Comparison of ENCODE assay signal across 8 mouse cellular contexts in the genomic region with DNA sequence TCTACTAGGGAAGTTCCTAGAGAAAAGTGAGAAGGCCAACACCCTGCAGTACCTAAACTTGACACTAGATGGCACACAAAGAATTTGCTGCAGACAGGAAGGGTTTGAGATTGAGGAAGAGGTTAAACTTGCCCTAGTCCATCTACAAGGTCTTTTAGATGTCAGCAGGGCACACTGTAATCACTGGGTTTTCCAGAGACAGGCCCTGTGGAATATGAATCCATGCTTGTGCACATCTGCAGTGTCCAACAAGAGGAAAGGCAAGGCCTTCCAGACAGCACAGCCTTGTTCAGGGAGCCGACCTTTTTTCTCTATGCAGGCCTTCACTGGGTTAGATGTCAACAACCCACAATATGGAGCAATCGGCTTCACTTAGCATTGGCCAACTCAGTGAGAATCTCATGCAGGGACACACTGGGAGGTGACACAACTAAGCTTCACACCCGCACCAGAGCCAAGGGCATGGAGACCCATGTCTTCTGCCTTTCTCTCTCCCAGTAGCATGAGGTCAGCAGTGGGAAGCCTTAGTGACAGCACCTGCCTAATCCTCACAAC. TPM values are rescaled to one million over a fixed set of nuclear protein-coding genes. Genes with fewer than 3 reads are reported as not detected.
A peak's percentile ranks its signal among the peaks of the same experiment; 100 is the strongest.
DNase-seq lines count a peak whose midpoint lies in the region; ATAC-seq and TF ChIP-seq lines count a peak whose summit lies in the region.

No protein-coding gene starts in this region.

- H3K4me1 ChIP-seq in bone marrow macrophage, adult 2 months (ENCODE audit: control insufficient read depth, insufficient read depth, low read length), result peaks cover 45% of the 10 kb centered on the region
- peaks cover 18% of the 10 kb centered on the region for H3K4me1 ChIP-seq in embryonic fibroblast, embryonic 13.5 days (ENCODE audit: control insufficient read depth, insufficient read depth, low read length)
- H3K4me1 ChIP-seq in limb, embryonic 11.5 days (ENCODE audit: control insufficient read depth, insufficient read depth, low read length), result no peaks in the 10 kb centered on the region
- H3K4me1 ChIP-seq in midbrain, embryonic 15.5 days, result 0 out of 2 replicates have a peak, but pooled peaks cover 4% of the 10 kb centered on the region

- peak; percentile 70 to 77; a peak in 3 of 4 replicates for ATAC-seq in hematopoietic stem cell, adult 5-6 weeks (replicated peaks in 1 of 2; ENCODE audit: insufficient read depth in 1 of 2, low FRiP score in 2 of 2, low TSS enrichment in 1 of 2, low read depth in 1 of 2, poor library complexity in 2 of 2, severe bottlenecking in 2 of 2)
- no peak for ATAC-seq in limb, embryonic 11.5 days (ENCODE audit: insufficient number of reproducible peaks, low FRiP score, low TSS enrichment, low read depth)
- ATAC-seq in midbrain, embryonic 15.5 days (replicated peaks), result 0 out of 2 replicates have a peak, but pooled peaks have one; percentile 26

- no peak overlapping the region for H3K4me2 ChIP-seq in limb, embryonic 11.5 days (ENCODE audit: low read depth, severe bottlenecking)
- no peak overlapping the region for H3K4me2 ChIP-seq in midbrain, embryonic 15.5 days

- TF ChIP-seq POLR2A in bone marrow macrophage, adult 2 months (IDR thresholded peaks at IDR 0.05; ENCODE audit: borderline replicate concordance, low read depth, low read length), result no peak
- no peak for TF ChIP-seq POLR2A in embryonic fibroblast, embryonic 13.5 days (IDR thresholded peaks at IDR 0.05; ENCODE audit: low read depth, low read length)

- no peak overlapping the region for H3K9ac ChIP-seq in limb, embryonic 11.5 days (ENCODE audit: low read length)
- no peak overlapping the region for H3K9ac ChIP-seq in midbrain, embryonic 15.5 days

- H3K9me3 ChIP-seq in limb, embryonic 11.5 days (ENCODE audit: control insufficient read depth, low read length), result no peaks in the 10 kb centered on the region
- H3K9me3 ChIP-seq in midbrain, embryonic 15.5 days, result no peaks in the 10 kb centered on the region

- peak overlapping the region; percentile 54 for H3K27ac ChIP-seq in bone marrow macrophage, adult 2 months (ENCODE audit: insufficient read depth, low read depth, low read length)
- H3K27ac ChIP-seq in embryonic fibroblast, embryonic 13.5 days (ENCODE audit: insufficient read depth, low read length), result peak overlapping the region; percentile 43; the same call in 1 of the 2 replicates
- no peak overlapping the region for H3K27ac ChIP-seq in limb, embryonic 11.5 days (replicated peaks; ENCODE audit: low read depth, low read length)
- H3K27ac ChIP-seq in midbrain, embryonic 15.5 days, result no peak overlapping the region

- peak; percentile 74 for DNase-seq in ovary, postnatal 14 days (ENCODE audit: low spot score)
- no peak for DNase-seq in ovary, adult 18-20 months (ENCODE audit: low spot score)
- DNase-seq in limb, embryonic 11.5 days (ENCODE audit: low spot score), result peak; percentile 82
- peak; percentile 49 for DNase-seq in testis, postnatal 14 days (ENCODE audit: low spot score)

- no peak overlapping the region for H3K4me3 ChIP-seq in bone marrow macrophage, adult 2 months (ENCODE audit: insufficient read depth, low read length)
- no peak overlapping the region for H3K4me3 ChIP-seq in embryonic fibroblast, embryonic 13.5 days (ENCODE audit: insufficient read depth, low read length)
- H3K4me3 ChIP-seq in limb, embryonic 11.5 days (ENCODE audit: low read depth, low read length), result no peak overlapping the region
- H3K4me3 ChIP-seq in midbrain, embryonic 15.5 days, result no peak overlapping the region

- H3K27me3 ChIP-seq in limb, embryonic 11.5 days (ENCODE audit: control insufficient read depth, insufficient read depth, low read length), result no peaks in the 10 kb centered on the region
- no peaks in the 10 kb centered on the region for H3K27me3 ChIP-seq in midbrain, embryonic 15.5 days (replicated peaks)

- peaks cover 10% of the 10 kb centered on the region for H3K36me3 ChIP-seq in limb, embryonic 11.5 days (ENCODE audit: control insufficient read depth, insufficient read depth, low read length)
- H3K36me3 ChIP-seq in midbrain, embryonic 15.5 days (replicated peaks), result peaks cover 18% of the 10 kb centered on the region

- TF ChIP-seq CTCF in bone marrow macrophage, adult 2 months (IDR thresholded peaks at IDR 0.05; ENCODE audit: low read depth, low read length), result no peak
- TF ChIP-seq CTCF in embryonic fibroblast, embryonic 13.5 days (IDR thresholded peaks at IDR 0.05; ENCODE audit: borderline replicate concordance, insufficient read depth, low read length), result no peak

- WGBS in limb, embryonic 11.5 days, result 75% methylated on average over 3 of the region's 3 CpGs
- 76% methylated on average over 3 of the region's 3 CpGs for WGBS in midbrain, embryonic 15.5 days

RNA-seq across cellular contexts. Expression of a gene that starts 16.0 kb away (rescaled TPM):
- 79.4 and 89.9 TPM in 2 replicates for polyA plus RNA-seq in bone marrow macrophage, adult 2 months (2012; ENCODE audit: insufficient read depth, insufficient read length, missing spikeins)
- 193 and 252 TPM in 2 replicates for polyA plus RNA-seq in embryonic fibroblast, embryonic 13.5 days (2011; ENCODE audit: insufficient read length, low read depth, missing spikeins)
- total RNA-seq in hematopoietic stem cell, adult 5-6 weeks (2017), result 191 and 268 TPM in 2 replicates
- polyA plus RNA-seq in limb, embryonic 11.5 days (2014; fragmentation: Nextera tagmentation; extraction: Ambion mirVana), result 258 and 284 TPM in 2 replicates
- 197 and 198 TPM in 2 replicates for polyA plus RNA-seq in midbrain, embryonic 15.5 days (2015; fragmentation: Nextera tagmentation; extraction: Ambion mirVana)

RNA-seq across cellular contexts. Expression of a gene that starts 41.2 kb away (rescaled TPM):
- 19.7 and 20.9 TPM in 2 replicates for polyA plus RNA-seq in bone marrow macrophage, adult 2 months (2012; ENCODE audit: insufficient read depth, insufficient read length, missing spikeins)
- polyA plus RNA-seq in embryonic fibroblast, embryonic 13.5 days (2011; ENCODE audit: insufficient read length, low read depth, missing spikeins), result 20.9 and 21.3 TPM in 2 replicates
- 49.8 and 56.7 TPM in 2 replicates for total RNA-seq in hematopoietic stem cell, adult 5-6 weeks (2017)
- 32.2 and 33.2 TPM in 2 replicates for polyA plus RNA-seq in limb, embryonic 11.5 days (2014; fragmentation: Nextera tagmentation; extraction: Ambion mirVana)
- polyA plus RNA-seq in midbrain, embryonic 15.5 days (2015; fragmentation: Nextera tagmentation; extraction: Ambion mirVana), result 24.8 and 26.5 TPM in 2 replicates

Comparison
In these comparisons a context has a peak if more than half of its experiments do, and no peak if none do; other contexts are left out.
1. H3K27ac ChIP-seq: peak in bone marrow macrophage, adult 2 months (single experiment) and embryonic fibroblast, embryonic 13.5 days (single experiment); none in limb, embryonic 11.5 days (single experiment) and midbrain, embryonic 15.5 days (single experiment).